Mouse (Mus musculus): ENCODE results near the gene Cdh6. TPM values are rescaled to one million over a fixed set of nuclear protein-coding genes. Genes with fewer than 3 reads are reported as not detected.
A peak's percentile ranks its signal among the peaks of the same experiment; 100 is the strongest.

Gene Cdh6
- polyA plus RNA-seq, 1 experiment: 7.5 TPM

- Histone ChIP-seq H3K4me3 (ENCODE audit: insufficient read depth, low read length) (no peak overlapping the region), H3K27ac (ENCODE audit: insufficient read depth, low read length) (no peak overlapping the region), H3K4me1 (ENCODE audit: control insufficient read depth, insufficient read depth, low read length) (no peaks in the 10 kb centered on the region)
- TF ChIP-seq CTCF (IDR thresholded peaks at IDR 0.05; ENCODE audit: extremely low read depth, insufficient read depth, low read length) (no peak), POLR2A (IDR thresholded peaks at IDR 0.05; ENCODE audit: extremely low read depth, insufficient read depth, low read length) (no peak)
These were observed 96.4 kb downstream of the Cdh6 start for GRCm38 (mm10) chr15:13076908-13077669.

GRCm38 (mm10) chr15:13074047-13074446, 99.4 kb downstream of the Cdh6 start:
- Histone ChIP-seq H3K4me1 (ENCODE audit: control insufficient read depth, insufficient read depth, low read length) (no peaks in the 10 kb centered on the region), H3K27ac (ENCODE audit: insufficient read depth, low read length) (no peak overlapping the region), H3K4me3 (ENCODE audit: insufficient read depth, low read length) (no peak overlapping the region)
- TF ChIP-seq POLR2A (IDR thresholded peaks at IDR 0.05; ENCODE audit: extremely low read depth, insufficient read depth, low read length) (no peak), CTCF (IDR thresholded peaks at IDR 0.05; ENCODE audit: extremely low read depth, insufficient read depth, low read length) (no peak)

GRCm38 (mm10) chr15:13068213-13068516, 105.3 kb downstream of the Cdh6 start:
- Histone ChIP-seq H3K4me3 (ENCODE audit: insufficient read depth, low read length) (peak overlapping the region; percentile 45; the same call in 1 of the 2 replicates), H3K4me1 (ENCODE audit: control insufficient read depth, insufficient read depth, low read length) (0 out of 2 replicates have a peak, but pooled peaks cover 2% of the 10 kb centered on the region), H3K27ac (ENCODE audit: insufficient read depth, low read length) (no peak overlapping the region)
- TF ChIP-seq CTCF (IDR thresholded peaks at IDR 0.05; ENCODE audit: extremely low read depth, insufficient read depth, low read length) (no peak), POLR2A (IDR thresholded peaks at IDR 0.05; ENCODE audit: extremely low read depth, insufficient read depth, low read length) (no peak)

GRCm38 (mm10) chr15:13067429-13068212, 105.9 kb downstream of the Cdh6 start:
- H3K4me1 ChIP-seq (ENCODE audit: control insufficient read depth, insufficient read depth, low read length): 0 out of 2 replicates have a peak, but pooled peaks cover 2% of the 10 kb centered on the region
- no peak overlapping the region for H3K27ac ChIP-seq (ENCODE audit: insufficient read depth, low read length)
- peak overlapping the region; percentile 45 for H3K4me3 ChIP-seq (ENCODE audit: insufficient read depth, low read length)
- TF ChIP-seq POLR2A (IDR thresholded peaks at IDR 0.05; ENCODE audit: extremely low read depth, insufficient read depth, low read length) (no peak), CTCF (IDR thresholded peaks at IDR 0.05; ENCODE audit: extremely low read depth, insufficient read depth, low read length) (0 out of 2 replicates have a peak, but pooled peaks have one; percentile 1)

GRCm38 (mm10) chr15:13066765-13067164, 106.7 kb downstream of the Cdh6 start:
- Histone ChIP-seq H3K27ac (ENCODE audit: insufficient read depth, low read length) (no peak overlapping the region), H3K4me3 (ENCODE audit: insufficient read depth, low read length) (no peak overlapping the region; the same call in 1 of the 2 replicates), H3K4me1 (ENCODE audit: control insufficient read depth, insufficient read depth, low read length) (0 out of 2 replicates have a peak, but pooled peaks cover 2% of the 10 kb centered on the region)
- TF ChIP-seq CTCF (IDR thresholded peaks at IDR 0.05; ENCODE audit: extremely low read depth, insufficient read depth, low read length) (no peak), POLR2A (IDR thresholded peaks at IDR 0.05; ENCODE audit: extremely low read depth, insufficient read depth, low read length) (no peak)

GRCm38 (mm10) chr15:13063633-13064032, 109.8 kb downstream of the Cdh6 start:
- Histone ChIP-seq H3K27ac (ENCODE audit: insufficient read depth, low read length) (no peak overlapping the region), H3K4me3 (ENCODE audit: insufficient read depth, low read length) (no peak overlapping the region), H3K4me1 (ENCODE audit: control insufficient read depth, insufficient read depth, low read length) (peaks cover 3% of the 10 kb centered on the region; the same call in 1 of the 2 replicates)
- TF ChIP-seq POLR2A (IDR thresholded peaks at IDR 0.05; ENCODE audit: extremely low read depth, insufficient read depth, low read length): no peak
- no peak for TF ChIP-seq CTCF (IDR thresholded peaks at IDR 0.05; ENCODE audit: extremely low read depth, insufficient read depth, low read length)

- H3K27ac ChIP-seq (ENCODE audit: insufficient read depth, low read length): no peak overlapping the region
- no peak overlapping the region for H3K4me3 ChIP-seq (ENCODE audit: insufficient read depth, low read length)
- TF ChIP-seq CTCF (IDR thresholded peaks at IDR 0.05; ENCODE audit: extremely low read depth, insufficient read depth, low read length): no peak
- no peak for TF ChIP-seq POLR2A (IDR thresholded peaks at IDR 0.05; ENCODE audit: extremely low read depth, insufficient read depth, low read length)
- peaks cover 2% of the 10 kb centered on the region; the same call in 1 of the 2 replicates for H3K4me1 ChIP-seq (ENCODE audit: control insufficient read depth, insufficient read depth, low read length)
These were observed 115.7 kb downstream of the Cdh6 start for GRCm38 (mm10) chr15:13057728-13058127.

- TF ChIP-seq CTCF (IDR thresholded peaks at IDR 0.05; ENCODE audit: extremely low read depth, insufficient read depth, low read length) (no peak), POLR2A (IDR thresholded peaks at IDR 0.05; ENCODE audit: extremely low read depth, insufficient read depth, low read length) (no peak)
These were observed 116.2 kb downstream of the Cdh6 start for GRCm38 (mm10) chr15:13057302-13057701.

GRCm38 (mm10) chr15:13047910-13048309, 125.6 kb downstream of the Cdh6 start:
- no peak overlapping the region for H3K4me3 ChIP-seq (ENCODE audit: insufficient read depth, low read length)
- no peak overlapping the region for H3K27ac ChIP-seq (ENCODE audit: insufficient read depth, low read length)
- no peaks in the 10 kb centered on the region for H3K4me1 ChIP-seq (ENCODE audit: control insufficient read depth, insufficient read depth, low read length)
- TF ChIP-seq CTCF (IDR thresholded peaks at IDR 0.05; ENCODE audit: extremely low read depth, insufficient read depth, low read length) (no peak), POLR2A (IDR thresholded peaks at IDR 0.05; ENCODE audit: extremely low read depth, insufficient read depth, low read length) (no peak)

More at GRCm38 (mm10) chr15:13057302-13057701, 116.2 kb downstream of the Cdh6 start:
- no peak overlapping the region for H3K4me3 ChIP-seq (ENCODE audit: insufficient read depth, low read length)
- no peak overlapping the region for H3K27ac ChIP-seq (ENCODE audit: insufficient read depth, low read length)
- peaks cover 2% of the 10 kb centered on the region; the same call in 1 of the 2 replicates for H3K4me1 ChIP-seq (ENCODE audit: control insufficient read depth, insufficient read depth, low read length)
